9 mouse cellular contexts compared by ENCODE assay signal in genomic region chr7:73517432-73518054, GRCm38 (mm10). TPM values are rescaled to one million over a fixed set of nuclear protein-coding genes. Genes with fewer than 3 reads are reported as not detected.
DNase-seq lines count a peak whose midpoint lies in the region; ATAC-seq lines count a peak whose summit lies in the region.
"Had no signal": no experiment of that assay in that cellular context is flagged by ENCODE, and none has a peak within 500 bp of the region (broad histone marks: within the 10 kb centered on the region; RNA-seq: fewer than 3 reads in every experiment).

No protein-coding gene starts in this region.

- H3K36me3 ChIP-seq in hindbrain, embryonic 12.5 days = peaks cover 53% of the 10 kb centered on the region
- H3K36me3 ChIP-seq in hindbrain, embryonic 10.5 days = peaks cover 96% of the 10 kb centered on the region
- peaks cover 77% of the 10 kb centered on the region for H3K36me3 ChIP-seq in liver, embryonic 13.5 days
- peaks cover 41% of the 10 kb centered on the region for H3K36me3 ChIP-seq in kidney, embryonic 16.5 days (ENCODE audit: insufficient read depth, low read length)

- no peaks in the 10 kb centered on the region for H3K9me3 ChIP-seq in hindbrain, embryonic 12.5 days (replicated peaks)
- no peaks in the 10 kb centered on the region for H3K9me3 ChIP-seq in hindbrain, embryonic 10.5 days
- no peaks in the 10 kb centered on the region for H3K9me3 ChIP-seq in liver, embryonic 13.5 days (replicated peaks)
- H3K9me3 ChIP-seq in kidney, embryonic 16.5 days (ENCODE audit: low read length) = no peaks in the 10 kb centered on the region

- H3K4me2 ChIP-seq in hindbrain, embryonic 12.5 days (replicated peaks) = no peak overlapping the region
- H3K4me2 ChIP-seq in liver, embryonic 13.5 days = peak overlapping the region; percentile 41
- no peak overlapping the region for H3K4me2 ChIP-seq in kidney, embryonic 16.5 days (replicated peaks; ENCODE audit: low read depth, low read length)

- H3K27ac ChIP-seq in hindbrain, embryonic 12.5 days = peak overlapping the region; percentile 35; the same call in 1 of the 2 replicates
- no peak overlapping the region for H3K27ac ChIP-seq in hindbrain, embryonic 10.5 days
- H3K27ac ChIP-seq in liver, embryonic 13.5 days = peak overlapping the region; percentile 91
- no peak overlapping the region for H3K27ac ChIP-seq in kidney, embryonic 16.5 days (ENCODE audit: low read length)

- no peak for ATAC-seq in hindbrain, embryonic 12.5 days (ENCODE audit: low FRiP score)
- peak; percentile 82 for ATAC-seq in common myeloid progenitor, adult 5-6 weeks (replicated peaks; ENCODE audit: low read depth, poor library complexity, severe bottlenecking)
- peak; percentile 98 for ATAC-seq in liver, embryonic 13.5 days (ENCODE audit: low read depth)
- no peak for ATAC-seq in kidney, embryonic 16.5 days (ENCODE audit: low FRiP score, low TSS enrichment)

- WGBS in hindbrain, embryonic 12.5 days = 67% methylated on average over 1 of the region's 1 CpGs
- WGBS in hindbrain, embryonic 10.5 days = 84% methylated on average over 1 of the region's 1 CpGs
- WGBS in liver, embryonic 13.5 days (ENCODE audit: insufficient replicate concordance) = 5% methylated on average over 1 of the region's 1 CpGs
- 42% methylated on average over 1 of the region's 1 CpGs for WGBS in kidney, embryonic 16.5 days

- no peaks in the 10 kb centered on the region for H3K27me3 ChIP-seq in hindbrain, embryonic 12.5 days
- H3K27me3 ChIP-seq in hindbrain, embryonic 10.5 days (ENCODE audit: insufficient read depth, poor library complexity, severe bottlenecking) = no peaks in the 10 kb centered on the region
- H3K27me3 ChIP-seq in liver, embryonic 13.5 days = no peaks in the 10 kb centered on the region
- no peaks in the 10 kb centered on the region for H3K27me3 ChIP-seq in kidney, embryonic 16.5 days (ENCODE audit: insufficient read depth, low read length)

- no peak overlapping the region for H3K9ac ChIP-seq in hindbrain, embryonic 12.5 days
- H3K9ac ChIP-seq in liver, embryonic 13.5 days = peak overlapping the region; percentile 46
- H3K9ac ChIP-seq in kidney, embryonic 16.5 days (replicated peaks; ENCODE audit: low read length) = no peak overlapping the region

- DNase-seq in hindbrain, embryonic 10.5 days (ENCODE audit: low spot score) = no peak
- DNase-seq in ES-CJ7 (ENCODE audit: low read depth, low spot score) = peak; percentile 77
- peak; percentile 79 for DNase-seq in liver, embryonic 13.5 days
- DNase-seq in retina, embryonic 14.5 days (ENCODE audit: low spot score) = no peak
- no peak for DNase-seq in kidney, postnatal 14 days
- DNase-seq: adrenal gland, postnatal 25 days had no signal

- peaks cover 10% of the 10 kb centered on the region for H3K4me1 ChIP-seq in hindbrain, embryonic 12.5 days
- H3K4me1 ChIP-seq in hindbrain, embryonic 10.5 days (replicated peaks) = 0 out of 2 replicates have a peak, but pooled peaks cover 5% of the 10 kb centered on the region
- peaks cover 57% of the 10 kb centered on the region for H3K4me1 ChIP-seq in liver, embryonic 13.5 days (replicated peaks)
- peaks cover 25% of the 10 kb centered on the region for H3K4me1 ChIP-seq in kidney, embryonic 16.5 days (ENCODE audit: insufficient read depth, low read length)

- no peak overlapping the region for H3K4me3 ChIP-seq in hindbrain, embryonic 12.5 days
- no peak overlapping the region for H3K4me3 ChIP-seq in hindbrain, embryonic 10.5 days
- no peak overlapping the region for H3K4me3 ChIP-seq in liver, embryonic 13.5 days (replicated peaks)
- no peak overlapping the region for H3K4me3 ChIP-seq in kidney, embryonic 16.5 days (ENCODE audit: low read length)

RNA-seq across cellular contexts. Expression of gene Chd2, which starts 24.1 kb away (rescaled TPM):
- polyA plus RNA-seq in hindbrain, embryonic 12.5 days (2016; fragmentation: Nextera tagmentation; extraction: Ambion mirVana) = 63.6 and 67.9 TPM in 2 replicates
- polyA plus RNA-seq in hindbrain, embryonic 10.5 days (2016; fragmentation: Nextera tagmentation; extraction: Ambion mirVana) = 37.1 and 38.9 TPM in 2 replicates
- total RNA-seq in common myeloid progenitor, adult 5-6 weeks (2017) = 184 and 190 TPM in 2 replicates
- polyA plus RNA-seq in liver, embryonic 13.5 days (2015; fragmentation: Nextera tagmentation; extraction: Ambion mirVana) = 18.8 and 25.6 TPM in 2 replicates
- 45.3 and 59.0 TPM in 2 replicates for polyA plus RNA-seq in kidney, embryonic 16.5 days (2015; fragmentation: Nextera tagmentation; extraction: Ambion mirVana)

Comparison
In these comparisons a context has a peak if more than half of its experiments do, and no peak if none do; other contexts are left out.
1. H3K27ac ChIP-seq: peak in hindbrain, embryonic 12.5 days (single experiment) and liver, embryonic 13.5 days (single experiment); none in hindbrain, embryonic 10.5 days (single experiment) and kidney, embryonic 16.5 days (single experiment).
2. ATAC-seq: peak in common myeloid progenitor, adult 5-6 weeks (single experiment) and liver, embryonic 13.5 days (single experiment); none in hindbrain, embryonic 12.5 days (single experiment) and kidney, embryonic 16.5 days (single experiment).
3. DNase-seq: peak in ES-CJ7 (single experiment) and liver, embryonic 13.5 days (single experiment); none in hindbrain, embryonic 10.5 days (single experiment), retina, embryonic 14.5 days (single experiment) and kidney, postnatal 14 days (single experiment).